Mouse (Mus musculus): Measurements from ENCODE around the gene Cds1. TPM values are rescaled to one million over a fixed set of nuclear protein-coding genes. Genes with fewer than 3 reads are reported as not detected.

The Cds1 gene
- total RNA-seq (2021) = 1 to 10 TPM; 3.7 to 9.5 TPM
- long read RNA-seq, experiment 1, partial matches to known transcripts = 0 of 20 reads
- long read RNA-seq, experiment 1, other reads (novel, unspliced or antisense) = 19 of 20 reads
- long read RNA-seq, experiment 2, partial matches to known transcripts = 0 of 1 reads
- long read RNA-seq, experiment 2, other reads (novel, unspliced or antisense) = 1 of 1 reads

- DNase-seq (ENCODE audit: low spot score) = peak; percentile 67
Measured at GRCm38 (mm10) chr5:101764554-101765347, at the start of gene Cds1. Gene Cds1, plus strand, starts transcription at chr5:101765130.

GRCm38 (mm10) chr5:101724216-101724615 is 40.7 kb upstream of the Cds1 start:
- DNase-seq (ENCODE audit: low spot score) = no peak

GRCm38 (mm10) chr5:101724756-101725155 is 40.2 kb upstream of the Cds1 start:
- no peak for DNase-seq (ENCODE audit: low spot score)

- no peak for DNase-seq (ENCODE audit: low spot score)
Measured at GRCm38 (mm10) chr5:101725703-101726102, 39.2 kb upstream of the Cds1 start.

GRCm38 (mm10) chr5:101726371-101726770 is 38.6 kb upstream of the Cds1 start:
- no peak for DNase-seq (ENCODE audit: low spot score)

- no peak for DNase-seq (ENCODE audit: low spot score)
Measured at GRCm38 (mm10) chr5:101728304-101728905, 36.5 kb upstream of the Cds1 start.

- no peak for DNase-seq (ENCODE audit: low spot score)
Measured at GRCm38 (mm10) chr5:101737341-101737740, 27.6 kb upstream of the Cds1 start.

- DNase-seq (ENCODE audit: low spot score) = no peak
Measured at GRCm38 (mm10) chr5:101740471-101741223, 24.3 kb upstream of the Cds1 start.

GRCm38 (mm10) chr5:101741224-101741591 is 23.7 kb upstream of the Cds1 start:
- no peak for DNase-seq (ENCODE audit: low spot score)

- DNase-seq (ENCODE audit: low spot score) = no peak
Measured at GRCm38 (mm10) chr5:101742014-101742413, 22.9 kb upstream of the Cds1 start.

- DNase-seq (ENCODE audit: low spot score) = no peak
Measured at GRCm38 (mm10) chr5:101742425-101742824, 22.5 kb upstream of the Cds1 start.

- DNase-seq (ENCODE audit: low spot score) = no peak
Measured at GRCm38 (mm10) chr5:101744886-101745285, 20.0 kb upstream of the Cds1 start.

GRCm38 (mm10) chr5:101753680-101754079 is 11.2 kb upstream of the Cds1 start:
- DNase-seq (ENCODE audit: low spot score) = no peak

GRCm38 (mm10) chr5:101757669-101758068 is 7.3 kb upstream of the Cds1 start:
- DNase-seq (ENCODE audit: low spot score) = no peak

- DNase-seq (ENCODE audit: low spot score) = no peak
Measured at GRCm38 (mm10) chr5:101761685-101762084, 3.2 kb upstream of the Cds1 start.

- no peak for DNase-seq (ENCODE audit: low spot score)
Measured at GRCm38 (mm10) chr5:101763571-101763970, 1.4 kb upstream of the Cds1 start.

GRCm38 (mm10) chr5:101765390-101765901 is 516 bp downstream of the Cds1 start:
- DNase-seq (ENCODE audit: low spot score) = peak; percentile 19

GRCm38 (mm10) chr5:101766248-101766647 is 1.3 kb downstream of the Cds1 start:
- no peak for DNase-seq (ENCODE audit: low spot score)

- no peak for DNase-seq (ENCODE audit: low spot score)
Measured at GRCm38 (mm10) chr5:101767086-101767485, 2.2 kb downstream of the Cds1 start.

GRCm38 (mm10) chr5:101767486-101767885 is 2.6 kb downstream of the Cds1 start:
- no peak for DNase-seq (ENCODE audit: low spot score)

- DNase-seq (ENCODE audit: low spot score) = no peak
Measured at GRCm38 (mm10) chr5:101768558-101768957, 3.6 kb downstream of the Cds1 start.

GRCm38 (mm10) chr5:101772621-101773020 is 7.7 kb downstream of the Cds1 start:
- DNase-seq (ENCODE audit: low spot score) = no peak

All from gastrocnemius, adult 18-20 months (tissue).